Mouse (Mus musculus): ENCODE data around the gene Dcps.

- no peak for TF ChIP-seq E2F4 (IDR thresholded peaks at IDR 0.05; ENCODE audit: insufficient read depth)
- TF ChIP-seq MAX (IDR thresholded peaks at IDR 0.05; ENCODE audit: low read depth), result no peak
- TF ChIP-seq CEBPB (IDR thresholded peaks at IDR 0.05; ENCODE audit: insufficient read depth, poor library complexity, severe bottlenecking), result no peak
- TF ChIP-seq POLR2A (IDR thresholded peaks at IDR 0.05; ENCODE audit: insufficient read length, low read depth), result no peak
- TF ChIP-seq TCF12 (IDR thresholded peaks at IDR 0.05; ENCODE audit: insufficient read depth, poor library complexity, severe bottlenecking), result no peak
Observed at GRCm38 (mm10) chr9:35110051-35110450, 65.8 kb downstream of the Dcps start.

All from myocyte (in vitro differentiated cells).